Mouse (Mus musculus) cerebellum, adult 2 months (tissue): ENCODE results near the gene Slco6d1. TPM values are rescaled to one million over a fixed set of nuclear protein-coding genes. Genes with fewer than 3 reads are reported as not detected.

ENCODE experiments used
- DNase-seq, 2 experiments: peaks; one replicate each; pipeline ENCODE4 v3.0.0; 2021
- H3K27ac ChIP-seq: fragments of 200-500 bp; 2 replicates; pipeline ENCODE4 v1.5.1; 2012; ENCODE audit warnings: low read length, control low read depth, inconsistent platforms; ENCODE audit not compliant: insufficient read depth
- H3K27me3 ChIP-seq: fragments of 200-500 bp; 2 replicates; pipeline ENCODE4 v1.6.1; 2012; ENCODE audit warnings: inconsistent platforms, mild to moderate bottlenecking, low read length, moderate library complexity; ENCODE audit not compliant: control insufficient read depth, insufficient read depth
- H3K4me1 ChIP-seq: fragments of 200-500 bp; 2 replicates; pipeline ENCODE4 v1.6.1; 2011; ENCODE audit warnings: low read length; ENCODE audit not compliant: control insufficient read depth, insufficient read depth
- H3K4me3 ChIP-seq: fragments of 200-500 bp; replicated peaks from 2 replicates; pipeline ENCODE3; 2011; ENCODE audit warnings: mild to moderate bottlenecking, low read depth, low read length, control low read depth; ENCODE audit not compliant: insufficient read depth
- CTCF ChIP-seq: fragments of 200-500 bp; IDR thresholded peaks from 2 replicates; pipeline ENCODE4 v1.5.1; 2011; ENCODE audit warnings: low read depth, mild to moderate bottlenecking, control low read depth, low read length, moderate library complexity, borderline replicate concordance; ENCODE audit not compliant: insufficient read depth
- POLR2A ChIP-seq: fragments of 200-500 bp; IDR thresholded peaks from 2 replicates; pipeline ENCODE4 v1.6.1; 2011; ENCODE audit warnings: low read length, control low read depth, borderline replicate concordance; ENCODE audit not compliant: insufficient read depth
- WGBS: fragments of 180-500 bp; shearing (Covaris S2); methylation state at CpG from one replicate; pipeline ENCODE4 v1.1.7; 2018; 5-methylcytosine and 5-hydroxymethylcytosine counted together
- polyA plus RNA-seq: library from polyadenylated mRNA; depleted of rRNA; stranded (reverse); fragments of >200 nt; gene quantifications from 2 replicates; pipeline ENCODE4 v1.2.3, GENCODE M21; 2012

Slco6d1 gene
- polyA plus RNA-seq, 1 experiment: not detected

DNA sequence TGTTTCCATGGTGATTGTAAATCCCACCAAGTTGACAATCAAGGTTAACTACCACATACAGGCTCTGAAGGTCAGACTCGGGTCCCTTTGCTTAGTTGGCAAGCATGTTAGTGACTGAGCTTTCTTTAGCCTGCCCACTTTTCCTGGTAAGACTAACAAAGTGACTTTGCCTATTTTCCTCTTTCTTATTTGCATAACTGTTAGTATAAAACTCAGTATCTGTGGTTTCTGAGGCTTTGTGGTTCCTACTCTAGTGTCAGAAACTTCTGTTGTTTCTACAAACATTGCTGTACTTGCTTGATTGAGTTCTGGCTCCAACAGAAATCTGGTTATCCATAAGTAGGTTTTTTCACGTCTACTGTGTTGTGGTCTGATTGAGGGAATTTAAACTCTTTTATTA, 124.4 kb downstream of the Slco6d1 start:
- Histone ChIP-seq H3K4me3 (no peak overlapping the region), H3K27ac (no peak overlapping the region), H3K27me3 (no peaks in the 10 kb centered on the region), H3K4me1 (no peaks in the 10 kb centered on the region)
- no peak for TF ChIP-seq CTCF
- no peak for TF ChIP-seq POLR2A
- DNase-seq: no peak
- WGBS: 77% methylated on average over 2 of the region's 2 CpGs

- WGBS: 76% methylated on average over 2 of the region's 2 CpGs
- DNase-seq: no peak
- Histone ChIP-seq H3K27ac (no peak overlapping the region), H3K4me1 (no peaks in the 10 kb centered on the region), H3K27me3 (no peaks in the 10 kb centered on the region), H3K4me3 (no peak overlapping the region)
- TF ChIP-seq CTCF: no peak
- no peak for TF ChIP-seq POLR2A
Measured at GRCm38 (mm10) chr1:98554388-98554787, 133.5 kb downstream of the Slco6d1 start.

DNA sequence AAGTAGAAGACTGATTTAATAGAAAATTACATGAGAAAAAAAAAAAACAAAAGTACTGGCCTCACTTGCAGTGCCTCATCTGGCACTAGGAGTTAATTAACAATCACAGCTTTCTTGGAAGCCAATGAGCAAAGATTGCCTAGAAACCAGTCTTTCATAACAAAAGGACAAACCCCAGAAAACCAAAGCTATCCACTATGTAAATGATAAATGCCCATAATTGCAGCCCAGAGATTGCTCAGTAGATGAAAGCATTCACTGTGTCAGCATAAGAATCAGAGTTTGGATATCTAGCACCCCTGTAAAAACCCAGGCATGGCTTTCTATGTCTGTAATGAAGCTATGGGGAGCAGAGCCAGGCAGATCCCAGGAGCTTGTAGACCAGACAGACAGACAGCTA, 144.8 kb downstream of the Slco6d1 start:
- no peaks in the 10 kb centered on the region for H3K27me3 ChIP-seq
- no peak for TF ChIP-seq POLR2A
- TF ChIP-seq CTCF: no peak
- H3K27ac ChIP-seq: no peak overlapping the region
- no peak for DNase-seq
- no peaks in the 10 kb centered on the region for H3K4me1 ChIP-seq
- no peak overlapping the region for H3K4me3 ChIP-seq
